Mouse (Mus musculus): ENCODE results near the gene Car10. TPM values are rescaled to one million over a fixed set of nuclear protein-coding genes. Genes with fewer than 3 reads are reported as not detected.

The Car10 gene
- polyA plus RNA-seq, 1 experiment from 2014 or later, result 0.08 TPM

DNA sequence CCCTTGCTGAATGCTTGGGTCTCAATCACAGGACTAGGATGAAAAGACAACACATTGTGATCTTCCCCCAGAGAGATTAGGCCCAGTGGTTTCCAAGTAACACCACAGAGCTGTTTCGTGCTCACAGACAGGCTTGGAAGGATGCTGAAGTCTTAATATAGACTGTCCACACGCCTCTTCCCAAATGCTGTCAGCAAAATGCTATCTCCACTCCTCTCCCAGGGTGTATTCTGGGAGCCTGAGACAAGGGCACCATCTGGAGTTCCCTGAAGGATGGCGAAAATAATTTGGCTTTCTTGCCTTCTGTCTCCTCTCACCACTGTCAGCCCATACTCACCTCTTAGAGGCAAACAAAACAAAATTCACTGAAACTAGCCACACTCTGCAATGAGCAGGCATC lies 467.9 kb downstream of the Car10 start:
- no peak for ATAC-seq (replicated peaks; ENCODE audit: low FRiP score)
- Histone ChIP-seq H3K9ac (no peak overlapping the region), H3K27me3 (no peaks in the 10 kb centered on the region), H3K4me3 (replicated peaks) (no peak overlapping the region), H3K36me3 (no peaks in the 10 kb centered on the region), H3K9me3 (replicated peaks) (no peaks in the 10 kb centered on the region), H3K4me1 (no peaks in the 10 kb centered on the region), H3K27ac (no peak overlapping the region), H3K4me2 (no peak overlapping the region)
- WGBS, result 85% methylated on average over 3 of the region's 3 CpGs

DNA sequence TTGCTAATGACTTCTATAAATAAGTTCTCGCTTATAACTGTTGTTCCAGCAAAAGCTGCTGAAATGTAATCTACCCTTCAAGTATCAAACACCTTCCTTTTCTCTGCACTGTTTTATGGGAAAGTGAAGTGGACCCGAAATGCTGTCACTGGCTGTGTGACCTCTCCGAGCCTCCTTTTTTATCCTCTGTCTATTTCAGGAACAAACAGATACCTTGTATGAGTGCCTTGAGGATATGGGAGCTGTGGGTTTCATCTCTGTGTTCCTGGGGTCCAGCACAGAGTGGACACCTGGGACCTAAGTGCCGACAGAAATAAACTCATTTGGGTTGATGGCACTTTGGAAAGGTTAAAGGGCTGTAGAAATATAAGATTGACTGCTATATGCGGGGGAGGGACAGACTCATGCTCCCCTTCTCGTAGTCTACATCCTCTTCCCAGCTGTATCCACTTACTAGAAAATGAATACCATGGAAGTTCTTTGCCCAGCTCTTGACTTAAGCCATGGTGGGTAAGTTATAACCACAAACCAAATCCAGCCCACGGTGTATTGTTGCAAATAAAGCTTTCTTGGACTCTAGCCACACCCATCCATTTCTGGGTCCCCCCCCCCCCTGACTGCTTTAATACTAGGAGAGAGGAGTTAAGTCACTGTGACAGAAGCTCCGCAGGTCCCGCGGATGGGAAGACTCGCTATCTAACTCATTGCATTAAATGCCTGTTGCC lies 474.3 kb downstream of the Car10 start:
- H3K4me1 ChIP-seq, result no peaks in the 10 kb centered on the region
- no peak overlapping the region for H3K4me2 ChIP-seq
- WGBS, result 53% methylated on average over 11 of the region's 11 CpGs
- no peak overlapping the region for H3K4me3 ChIP-seq (replicated peaks)
- H3K9me3 ChIP-seq (replicated peaks), result no peaks in the 10 kb centered on the region
- ATAC-seq (replicated peaks; ENCODE audit: low FRiP score), result no peak
- H3K27ac ChIP-seq, result no peak overlapping the region
- H3K9ac ChIP-seq, result no peak overlapping the region
- no peaks in the 10 kb centered on the region for H3K27me3 ChIP-seq
- no peaks in the 10 kb centered on the region for H3K36me3 ChIP-seq

GRCm38 (mm10) chr11:93577441-93577840 lies 479.6 kb downstream of the Car10 start:
- Histone ChIP-seq H3K4me2 (no peak overlapping the region), H3K27ac (no peak overlapping the region), H3K4me3 (replicated peaks) (no peak overlapping the region), H3K36me3 (no peaks in the 10 kb centered on the region), H3K9me3 (replicated peaks) (no peaks in the 10 kb centered on the region), H3K27me3 (no peaks in the 10 kb centered on the region), H3K9ac (no peak overlapping the region), H3K4me1 (no peaks in the 10 kb centered on the region)
- ATAC-seq (replicated peaks; ENCODE audit: low FRiP score), result no peak
- 89% methylated on average over 2 of the region's 2 CpGs for WGBS

- Histone ChIP-seq H3K4me3 (replicated peaks) (no peak overlapping the region), H3K4me2 (no peak overlapping the region), H3K4me1 (no peaks in the 10 kb centered on the region), H3K9ac (no peak overlapping the region), H3K36me3 (no peaks in the 10 kb centered on the region), H3K27ac (no peak overlapping the region), H3K27me3 (no peaks in the 10 kb centered on the region), H3K9me3 (replicated peaks) (no peaks in the 10 kb centered on the region)
- ATAC-seq (replicated peaks; ENCODE audit: low FRiP score), result no peak
- 89% methylated on average over 1 of the region's 1 CpGs for WGBS
Observed at GRCm38 (mm10) chr11:93579626-93580025, 481.8 kb downstream of the Car10 start.

- no peaks in the 10 kb centered on the region for H3K36me3 ChIP-seq
- H3K9me3 ChIP-seq (replicated peaks), result no peaks in the 10 kb centered on the region
- ATAC-seq (replicated peaks; ENCODE audit: low FRiP score), result no peak
- no peaks in the 10 kb centered on the region for H3K4me1 ChIP-seq
- H3K27me3 ChIP-seq, result no peaks in the 10 kb centered on the region
- no peak overlapping the region for H3K27ac ChIP-seq
- 40% methylated on average over 4 of the region's 4 CpGs for WGBS
- H3K4me2 ChIP-seq, result no peak overlapping the region
- no peak overlapping the region for H3K4me3 ChIP-seq (replicated peaks)
- no peak overlapping the region for H3K9ac ChIP-seq
Observed at GRCm38 (mm10) chr11:93581326-93581725, 483.5 kb downstream of the Car10 start.

GRCm38 (mm10) chr11:93587788-93588187 lies 490.0 kb downstream of the Car10 start:
- no peaks in the 10 kb centered on the region for H3K9me3 ChIP-seq (replicated peaks)
- no peak for ATAC-seq (replicated peaks; ENCODE audit: low FRiP score)
- no peak overlapping the region for H3K27ac ChIP-seq
- H3K9ac ChIP-seq, result no peak overlapping the region
- no peaks in the 10 kb centered on the region for H3K27me3 ChIP-seq
- H3K4me2 ChIP-seq, result no peak overlapping the region
- H3K4me3 ChIP-seq (replicated peaks), result no peak overlapping the region
- no peaks in the 10 kb centered on the region for H3K36me3 ChIP-seq
- WGBS, result 81% methylated on average over 4 of the region's 4 CpGs
- no peaks in the 10 kb centered on the region for H3K4me1 ChIP-seq

GRCm38 (mm10) chr11:93590652-93591051 lies 492.8 kb downstream of the Car10 start:
- Histone ChIP-seq H3K9me3 (replicated peaks) (no peaks in the 10 kb centered on the region), H3K4me3 (replicated peaks) (no peak overlapping the region), H3K4me1 (peaks cover 5% of the 10 kb centered on the region; the same call in 1 of the 2 replicates), H3K36me3 (no peaks in the 10 kb centered on the region), H3K4me2 (no peak overlapping the region), H3K9ac (no peak overlapping the region), H3K27ac (no peak overlapping the region), H3K27me3 (no peaks in the 10 kb centered on the region)
- no peak for ATAC-seq (replicated peaks; ENCODE audit: low FRiP score)
- 85% methylated on average over 3 of the region's 3 CpGs for WGBS

DNA sequence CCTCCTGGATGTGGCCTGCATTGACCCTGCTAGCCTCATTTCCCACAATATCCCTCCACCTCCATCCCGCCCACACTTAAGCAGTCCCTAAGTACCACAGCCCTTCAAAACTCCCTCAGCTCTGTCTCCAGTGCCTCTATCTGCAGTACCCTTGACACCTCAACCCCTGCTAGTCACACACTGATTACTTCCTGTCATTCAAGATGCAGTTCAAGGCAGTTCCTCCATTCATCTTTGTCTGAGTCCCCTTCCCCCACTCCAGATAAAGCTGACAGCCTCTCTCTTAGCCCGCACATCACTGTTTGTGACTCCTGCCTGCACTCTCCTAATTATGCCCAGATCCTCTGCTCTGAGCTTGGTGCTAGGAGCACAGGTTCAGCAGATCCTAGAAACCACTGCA lies 496.2 kb downstream of the Car10 start:
- no peaks in the 10 kb centered on the region for H3K27me3 ChIP-seq
- H3K36me3 ChIP-seq, result no peaks in the 10 kb centered on the region
- WGBS, result 11% methylated on average over 2 of the region's 2 CpGs
- H3K9me3 ChIP-seq (replicated peaks), result no peaks in the 10 kb centered on the region
- no peak overlapping the region for H3K4me3 ChIP-seq (replicated peaks)
- no peak overlapping the region for H3K4me2 ChIP-seq
- H3K9ac ChIP-seq, result no peak overlapping the region
- no peak overlapping the region for H3K27ac ChIP-seq
- H3K4me1 ChIP-seq, result peaks cover 5% of the 10 kb centered on the region; the same call in 1 of the 2 replicates
- ATAC-seq (replicated peaks; ENCODE audit: low FRiP score), result no peak

DNA sequence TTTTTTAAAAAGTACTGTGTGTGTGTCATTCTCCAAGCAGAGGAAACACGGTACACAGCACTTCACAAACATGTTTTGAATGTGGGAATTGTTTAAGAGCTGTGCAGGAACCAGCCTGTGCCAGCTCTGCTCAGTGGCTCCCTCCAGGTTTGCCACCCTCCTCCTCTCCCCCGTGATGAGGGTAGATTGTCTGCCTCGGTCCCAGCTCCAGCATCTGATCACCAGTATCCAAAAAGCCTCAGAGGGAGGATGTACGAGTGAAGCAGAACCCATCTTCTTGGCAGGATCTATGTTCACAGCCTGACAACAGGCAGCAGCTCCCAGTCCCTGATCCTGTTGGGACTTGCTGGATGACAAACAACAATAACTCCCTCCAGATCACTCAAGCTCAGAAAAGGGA lies 500.3 kb downstream of the Car10 start:
- WGBS, result 67% methylated on average over 4 of the region's 4 CpGs
- Histone ChIP-seq H3K9me3 (replicated peaks) (no peaks in the 10 kb centered on the region), H3K9ac (no peak overlapping the region), H3K36me3 (no peaks in the 10 kb centered on the region), H3K4me3 (replicated peaks) (no peak overlapping the region), H3K4me1 (peaks cover 5% of the 10 kb centered on the region; the same call in 1 of the 2 replicates), H3K27ac (no peak overlapping the region), H3K27me3 (no peaks in the 10 kb centered on the region), H3K4me2 (no peak overlapping the region)
- no peak for ATAC-seq (replicated peaks; ENCODE audit: low FRiP score)

- no peak for ATAC-seq (replicated peaks; ENCODE audit: low FRiP score)
- Histone ChIP-seq H3K36me3 (no peaks in the 10 kb centered on the region), H3K9ac (no peak overlapping the region), H3K27ac (no peak overlapping the region), H3K27me3 (no peaks in the 10 kb centered on the region), H3K4me1 (no peaks in the 10 kb centered on the region), H3K4me2 (no peak overlapping the region), H3K9me3 (replicated peaks) (no peaks in the 10 kb centered on the region), H3K4me3 (replicated peaks) (no peak overlapping the region)
- WGBS, result 82% methylated on average over 3 of the region's 3 CpGs
Observed at GRCm38 (mm10) chr11:93599755-93600154, 501.9 kb downstream of the Car10 start.

DNA sequence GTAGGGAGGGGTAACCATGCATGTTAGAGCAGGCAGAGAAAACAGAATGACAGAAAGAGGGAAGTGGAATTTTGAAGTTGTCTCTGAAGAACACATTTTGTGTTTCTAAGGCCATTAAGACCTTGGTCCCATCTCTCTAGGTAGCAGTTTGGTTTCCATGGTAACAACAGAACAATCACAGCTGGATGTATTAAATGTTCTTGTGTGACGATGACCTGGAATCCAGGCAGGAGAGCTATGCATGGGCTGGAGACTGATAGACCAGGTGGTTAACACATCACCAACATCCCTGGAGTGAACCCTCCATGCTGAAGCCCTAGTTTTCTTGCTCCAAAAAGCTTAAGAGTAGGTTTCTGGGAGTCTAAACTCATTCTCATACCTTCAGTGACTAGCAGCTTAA lies 505.7 kb downstream of the Car10 start:
- ATAC-seq (replicated peaks; ENCODE audit: low FRiP score), result no peak
- H3K9ac ChIP-seq, result no peak overlapping the region
- H3K27ac ChIP-seq, result no peak overlapping the region
- H3K9me3 ChIP-seq (replicated peaks), result no peaks in the 10 kb centered on the region
- no peaks in the 10 kb centered on the region for H3K27me3 ChIP-seq
- H3K4me3 ChIP-seq (replicated peaks), result no peak overlapping the region
- no peaks in the 10 kb centered on the region for H3K36me3 ChIP-seq
- H3K4me1 ChIP-seq, result no peaks in the 10 kb centered on the region
- 74% methylated on average over 1 of the region's 1 CpGs for WGBS
- no peak overlapping the region for H3K4me2 ChIP-seq

- WGBS, result 95% methylated on average over 1 of the region's 1 CpGs
- no peaks in the 10 kb centered on the region for H3K4me1 ChIP-seq
- no peak overlapping the region for H3K4me3 ChIP-seq (replicated peaks)
- ATAC-seq (replicated peaks; ENCODE audit: low FRiP score), result no peak
- no peak overlapping the region for H3K9ac ChIP-seq
- no peaks in the 10 kb centered on the region for H3K27me3 ChIP-seq
- no peaks in the 10 kb centered on the region for H3K36me3 ChIP-seq
- H3K27ac ChIP-seq, result no peak overlapping the region
- H3K4me2 ChIP-seq, result no peak overlapping the region
- no peaks in the 10 kb centered on the region for H3K9me3 ChIP-seq (replicated peaks)
Observed at GRCm38 (mm10) chr11:93607111-93607510, 509.3 kb downstream of the Car10 start.

- no peaks in the 10 kb centered on the region for H3K4me1 ChIP-seq
- no peaks in the 10 kb centered on the region for H3K36me3 ChIP-seq
- H3K9me3 ChIP-seq (replicated peaks), result no peaks in the 10 kb centered on the region
- WGBS, result 66% methylated on average over 7 of the region's 7 CpGs
- no peaks in the 10 kb centered on the region for H3K27me3 ChIP-seq
- no peak overlapping the region for H3K4me2 ChIP-seq
- no peak overlapping the region for H3K9ac ChIP-seq
- no peak for ATAC-seq (replicated peaks; ENCODE audit: low FRiP score)
- H3K4me3 ChIP-seq (replicated peaks), result no peak overlapping the region
- H3K27ac ChIP-seq, result no peak overlapping the region
Observed at GRCm38 (mm10) chr11:93608716-93609115, 510.9 kb downstream of the Car10 start.
